Mouse (Mus musculus): ENCODE measurements around the gene Cbx5. TPM values are rescaled to one million over a fixed set of nuclear protein-coding genes. Genes with fewer than 3 reads are reported as not detected.
"Not testable (repeated sequence)": the region's sequence is repeated elsewhere in the genome, so short reads cannot be mapped to it uniquely, and the experiment has no call there.

Gene Cbx5
- polyA plus RNA-seq, 1 experiment from 2014 or later: 118 TPM

DNA sequence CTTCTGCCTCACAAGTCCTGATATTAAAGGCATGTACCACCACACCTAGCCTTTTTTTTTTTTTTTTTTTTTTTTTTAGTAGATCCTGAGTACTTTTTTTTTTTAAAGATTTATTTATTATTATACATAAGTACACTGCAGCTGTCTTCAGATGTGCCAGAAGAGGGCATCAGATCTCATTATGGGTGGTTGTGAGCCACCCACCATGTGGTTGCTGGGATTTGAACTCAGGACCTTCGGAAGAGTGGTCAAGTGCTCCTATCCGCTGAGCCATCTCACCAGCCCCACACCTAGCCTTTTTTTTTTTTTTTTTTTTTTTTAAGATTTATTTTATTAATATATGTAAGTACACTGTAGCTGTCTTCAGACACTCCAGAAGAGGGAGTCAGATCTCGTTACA is 36.3 kb upstream of the Cbx5 start:
- H3K36me3 ChIP-seq (ENCODE audit: control insufficient read depth, insufficient read depth, low read length); H3K27ac ChIP-seq (ENCODE audit: low read depth); DNase-seq (ENCODE audit: low spot score); H3K9me3 ChIP-seq (ENCODE audit: control insufficient read depth, low read length); H3K27me3 ChIP-seq (replicated peaks; ENCODE audit: control insufficient read depth, insufficient read depth, low read length); ATAC-seq (replicated peaks; ENCODE audit: low FRiP score, low TSS enrichment, low read depth); H3K9ac ChIP-seq (ENCODE audit: low read length); H3K4me2 ChIP-seq (ENCODE audit: low read length); H3K4me3 ChIP-seq (ENCODE audit: low read depth, low read length): not testable (repeated sequence)
- 90% methylated on average over 2 of the region's 3 CpGs for WGBS
- peaks cover 14% of the 10 kb centered on the region for H3K4me1 ChIP-seq (replicated peaks; ENCODE audit: control insufficient read depth, insufficient read depth, low read length)

DNA sequence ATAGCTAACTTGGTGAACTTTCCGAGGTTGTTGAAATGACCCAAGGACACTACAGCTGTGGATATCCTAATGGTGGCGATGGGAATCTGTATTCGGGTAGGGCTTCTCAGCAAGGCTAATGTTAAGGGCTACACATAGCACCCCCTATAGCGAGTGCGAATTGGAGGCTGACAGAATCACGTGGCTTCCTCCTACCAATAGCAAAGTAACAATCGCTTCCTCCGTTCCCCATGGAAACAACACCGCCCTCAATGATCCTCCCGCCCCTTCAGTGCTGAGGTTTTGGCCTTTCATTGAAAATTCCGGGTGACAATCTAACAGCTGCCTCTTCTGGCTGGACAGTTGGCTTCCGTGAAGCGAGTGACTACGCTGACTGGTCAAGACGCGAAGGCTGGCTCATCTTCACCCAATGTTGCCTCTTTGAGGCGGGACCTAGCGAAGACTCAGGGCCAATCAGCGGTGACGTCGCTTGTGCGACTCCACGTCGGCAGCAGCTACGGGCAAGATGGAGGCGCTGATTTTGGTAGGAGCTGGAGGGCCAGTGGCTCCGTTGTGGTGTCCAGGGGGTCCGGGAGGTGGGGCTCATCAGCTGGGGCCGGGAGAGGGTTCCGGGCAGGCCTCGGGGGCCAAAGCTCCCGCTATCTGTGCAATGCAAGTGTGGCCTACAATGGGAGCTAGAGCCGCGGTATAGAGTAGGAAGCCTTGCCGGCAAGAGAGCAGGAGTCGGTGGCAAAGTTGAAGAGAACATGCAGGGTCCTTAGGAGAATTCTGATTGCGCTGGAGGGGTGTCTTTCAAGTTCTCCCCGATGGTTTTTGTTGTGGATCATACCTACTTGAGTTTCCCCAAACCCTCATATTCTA is 33.0 kb upstream of the Cbx5 start, which contains the start of gene Copz1:
Gene Copz1 (plus strand): TSS at position 296 of the 861 bp plus-strand sequence.
- Histone ChIP-seq H3K27ac (ENCODE audit: low read depth) (0 out of 2 replicates have a peak within 1 kb of the TSS, but pooled peaks have one; percentile 12), H3K36me3 (ENCODE audit: control insufficient read depth, insufficient read depth, low read length) (no peaks in the 10 kb centered on the region), H3K9ac (ENCODE audit: low read length) (peak within 1 kb of the TSS; percentile 82), H3K27me3 (replicated peaks; ENCODE audit: control insufficient read depth, insufficient read depth, low read length) (no peaks in the 10 kb centered on the region), H3K4me2 (ENCODE audit: low read length) (peak within 1 kb of the TSS; percentile 82), H3K9me3 (ENCODE audit: control insufficient read depth, low read length) (no peaks in the 10 kb centered on the region), H3K4me3 (ENCODE audit: low read depth, low read length) (peak within 1 kb of the TSS; percentile 87), H3K4me1 (replicated peaks; ENCODE audit: control insufficient read depth, insufficient read depth, low read length) (peaks cover 14% of the 10 kb centered on the region)
- WGBS: under 1% methylated on average over 38 of the region's 38 CpGs
- peak; percentile 91 for DNase-seq (ENCODE audit: low spot score)
- peak; percentile 99 for ATAC-seq (replicated peaks; ENCODE audit: low FRiP score, low TSS enrichment, low read depth)

DNA sequence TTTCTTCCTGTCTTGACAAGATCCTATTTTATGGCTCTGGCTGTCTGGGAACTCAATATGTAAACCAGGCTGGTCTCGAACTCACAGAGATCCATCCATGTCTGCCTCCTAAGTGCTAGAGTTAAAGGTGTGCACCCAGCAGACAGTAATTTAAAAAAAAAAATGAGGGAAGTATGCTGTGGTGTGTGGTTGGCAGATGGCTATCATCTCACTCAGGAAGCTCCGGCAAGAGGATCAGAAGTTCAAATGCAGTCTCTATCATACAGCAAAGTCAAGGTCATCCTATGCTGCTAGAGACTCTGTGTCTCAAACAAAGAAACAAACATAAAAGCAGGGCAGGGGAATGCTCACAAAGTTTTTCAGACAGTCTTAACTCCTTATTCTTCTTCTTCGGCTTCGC is 29.3 kb upstream of the Cbx5 start:
- Histone ChIP-seq H3K4me1 (replicated peaks; ENCODE audit: control insufficient read depth, insufficient read depth, low read length) (peaks cover 5% of the 10 kb centered on the region), H3K36me3 (ENCODE audit: control insufficient read depth, insufficient read depth, low read length) (no peaks in the 10 kb centered on the region), H3K4me2 (ENCODE audit: low read length) (no peak overlapping the region), H3K27me3 (replicated peaks; ENCODE audit: control insufficient read depth, insufficient read depth, low read length) (no peaks in the 10 kb centered on the region), H3K9me3 (ENCODE audit: control insufficient read depth, low read length) (no peaks in the 10 kb centered on the region), H3K4me3 (ENCODE audit: low read depth, low read length) (no peak overlapping the region), H3K27ac (ENCODE audit: low read depth) (no peak overlapping the region), H3K9ac (ENCODE audit: low read length) (no peak overlapping the region)
- no peak for ATAC-seq (replicated peaks; ENCODE audit: low FRiP score, low TSS enrichment, low read depth)
- WGBS: 76% methylated on average over 4 of the region's 4 CpGs
- DNase-seq (ENCODE audit: low spot score): no peak

- ATAC-seq (replicated peaks; ENCODE audit: low FRiP score, low TSS enrichment, low read depth): no peak
Measured at GRCm38 (mm10) chr15:103264794-103265193, 25.2 kb upstream of the Cbx5 start.

DNA sequence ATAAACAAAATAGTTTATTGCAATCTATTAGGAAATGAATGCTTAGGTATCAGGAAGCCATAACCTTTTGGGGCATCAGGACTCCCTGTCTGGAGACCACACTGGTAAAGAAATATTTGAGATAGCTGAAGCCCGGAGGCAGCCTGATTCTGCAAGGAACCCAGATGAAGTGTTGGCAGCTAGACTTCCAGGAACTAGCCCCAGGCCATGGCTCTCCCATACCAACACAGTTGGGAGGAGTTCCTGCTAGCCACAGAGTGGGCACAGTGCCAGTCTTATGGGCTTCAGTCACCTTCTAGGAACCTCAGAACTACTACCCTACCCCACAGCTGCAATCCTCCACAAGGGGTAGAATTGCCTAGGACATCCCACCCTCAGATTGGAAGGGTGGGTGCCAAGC is 20.4 kb upstream of the Cbx5 start:
- ATAC-seq (replicated peaks; ENCODE audit: low FRiP score, low TSS enrichment, low read depth): no peak
- 67% methylated on average over 1 of the region's 1 CpGs for WGBS

More at GRCm38 (mm10) chr15:103264794-103265193, 25.2 kb upstream of the Cbx5 start:
- Histone ChIP-seq H3K4me2 (ENCODE audit: low read length) (no peak overlapping the region), H3K9ac (ENCODE audit: low read length) (no peak overlapping the region), H3K4me3 (ENCODE audit: low read depth, low read length) (no peak overlapping the region), H3K27me3 (replicated peaks; ENCODE audit: control insufficient read depth, insufficient read depth, low read length) (no peaks in the 10 kb centered on the region), H3K36me3 (ENCODE audit: control insufficient read depth, insufficient read depth, low read length) (no peaks in the 10 kb centered on the region), H3K4me1 (replicated peaks; ENCODE audit: control insufficient read depth, insufficient read depth, low read length) (no peaks in the 10 kb centered on the region), H3K27ac (ENCODE audit: low read depth) (no peak overlapping the region), H3K9me3 (ENCODE audit: control insufficient read depth, low read length) (no peaks in the 10 kb centered on the region)
- no peak for DNase-seq (ENCODE audit: low spot score)
- WGBS: 87% methylated on average over 2 of the region's 2 CpGs

DNA sequence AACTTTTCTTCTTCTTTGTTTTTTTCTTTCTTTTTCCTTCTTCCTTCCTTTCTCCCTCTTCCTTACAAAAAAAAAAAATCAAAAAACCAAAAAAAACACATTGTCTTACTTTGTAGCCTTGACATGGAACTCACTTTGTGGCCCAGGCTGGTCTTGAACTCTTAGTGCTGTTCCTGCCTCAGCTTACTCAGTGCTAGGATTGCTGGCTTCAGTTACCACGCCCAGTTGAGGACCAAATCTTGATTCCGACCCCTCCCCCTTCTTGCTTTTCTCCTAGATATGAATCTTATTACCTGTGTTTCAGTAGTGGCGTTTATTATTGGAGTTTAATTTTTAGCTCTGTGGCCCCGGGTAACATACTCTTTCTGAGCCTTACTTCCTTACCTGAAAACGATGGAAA is 19.5 kb upstream of the Cbx5 start:
- Histone ChIP-seq H3K9ac (ENCODE audit: low read length) (no peak overlapping the region), H3K9me3 (ENCODE audit: control insufficient read depth, low read length) (no peaks in the 10 kb centered on the region), H3K4me1 (replicated peaks; ENCODE audit: control insufficient read depth, insufficient read depth, low read length) (peaks cover 7% of the 10 kb centered on the region), H3K27me3 (replicated peaks; ENCODE audit: control insufficient read depth, insufficient read depth, low read length) (0 out of 2 replicates have a peak, but pooled peaks cover 3% of the 10 kb centered on the region), H3K36me3 (ENCODE audit: control insufficient read depth, insufficient read depth, low read length) (no peaks in the 10 kb centered on the region), H3K4me3 (ENCODE audit: low read depth, low read length) (no peak overlapping the region), H3K27ac (ENCODE audit: low read depth) (no peak overlapping the region), H3K4me2 (ENCODE audit: low read length) (no peak overlapping the region)
- no peak for DNase-seq (ENCODE audit: low spot score)
- no peak for ATAC-seq (replicated peaks; ENCODE audit: low FRiP score, low TSS enrichment, low read depth)
- whole genome bisulfite sequencing: 83% methylated on average over 5 of the region's 5 CpGs

More for the DNA sequence above, 20.4 kb upstream of the Cbx5 start:
- no peak for DNase-seq (ENCODE audit: low spot score)
- no peaks in the 10 kb centered on the region for H3K27me3 ChIP-seq (replicated peaks; ENCODE audit: control insufficient read depth, insufficient read depth, low read length)
- no peak overlapping the region for H3K4me2 ChIP-seq (ENCODE audit: low read length)
- H3K27ac ChIP-seq (ENCODE audit: low read depth): no peak overlapping the region
- no peak overlapping the region for H3K4me3 ChIP-seq (ENCODE audit: low read depth, low read length)
- no peaks in the 10 kb centered on the region for H3K36me3 ChIP-seq (ENCODE audit: control insufficient read depth, insufficient read depth, low read length)
- no peak overlapping the region for H3K9ac ChIP-seq (ENCODE audit: low read length)
- H3K4me1 ChIP-seq (replicated peaks; ENCODE audit: control insufficient read depth, insufficient read depth, low read length): peaks cover 2% of the 10 kb centered on the region
- H3K9me3 ChIP-seq (ENCODE audit: control insufficient read depth, low read length): no peaks in the 10 kb centered on the region

GRCm38 (mm10) chr15:103257790-103258728 is 18.4 kb upstream of the Cbx5 start, which contains the start of gene Nfe2:
TSS of gene Nfe2 (minus strand) at chr15:103258403.
- H3K9ac ChIP-seq (ENCODE audit: low read length): no peak within 1 kb of the TSS
- H3K9me3 ChIP-seq (ENCODE audit: control insufficient read depth, low read length): no peaks in the 10 kb centered on the region
- H3K27me3 ChIP-seq (replicated peaks; ENCODE audit: control insufficient read depth, insufficient read depth, low read length): 0 out of 2 replicates have a peak, but pooled peaks cover 3% of the 10 kb centered on the region
- no peak within 1 kb of the TSS for H3K4me3 ChIP-seq (ENCODE audit: low read depth, low read length)
- peak within 1 kb of the TSS; percentile 40 for H3K4me2 ChIP-seq (ENCODE audit: low read length)
- no peaks in the 10 kb centered on the region for H3K36me3 ChIP-seq (ENCODE audit: control insufficient read depth, insufficient read depth, low read length)
- DNase-seq (ENCODE audit: low spot score): peak; percentile 59
- peak; percentile 67 for ATAC-seq (replicated peaks; ENCODE audit: low FRiP score, low TSS enrichment, low read depth)
- 12% methylated on average over 15 of the region's 15 CpGs for WGBS
- H3K4me1 ChIP-seq (replicated peaks; ENCODE audit: control insufficient read depth, insufficient read depth, low read length): peaks cover 7% of the 10 kb centered on the region
- H3K27ac ChIP-seq (ENCODE audit: low read depth): no peak within 1 kb of the TSS

DNA sequence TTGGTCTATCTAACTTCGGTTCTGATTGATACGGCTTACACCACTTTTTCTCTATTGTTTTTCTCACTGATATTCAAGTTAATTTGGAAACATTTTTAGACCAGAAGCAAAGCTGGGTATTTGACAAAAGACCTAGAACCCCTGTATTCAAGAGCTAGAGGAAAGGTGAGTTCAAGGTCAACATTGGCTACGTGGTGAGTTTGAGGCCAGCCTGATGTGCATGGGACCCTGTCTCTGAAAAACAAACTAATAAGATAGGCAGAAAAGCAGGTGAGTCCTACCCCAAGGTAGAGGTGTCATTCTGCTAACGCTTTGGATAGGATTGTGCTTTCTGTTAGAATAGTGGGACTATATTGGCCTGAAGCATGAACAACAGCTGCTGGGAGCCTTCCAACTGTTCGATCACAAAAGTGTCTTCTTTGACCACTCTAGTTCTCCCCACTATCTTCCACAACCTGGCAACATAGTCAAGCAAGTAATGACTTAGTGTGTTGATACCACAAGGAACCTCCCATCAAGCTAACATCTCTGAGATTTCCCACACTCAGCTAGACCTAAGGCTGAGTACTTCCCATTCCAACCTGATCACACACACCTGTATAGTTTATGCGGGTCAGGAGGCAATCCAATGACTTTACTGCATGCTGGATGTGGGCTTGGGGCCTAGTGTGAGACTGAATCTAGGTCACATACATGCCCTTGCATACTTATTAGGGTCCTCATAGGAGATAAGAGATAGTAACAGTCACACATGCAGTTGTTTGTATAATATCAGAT is 16.8 kb upstream of the Cbx5 start:
- Histone ChIP-seq H3K27me3 (replicated peaks; ENCODE audit: control insufficient read depth, insufficient read depth, low read length) (0 out of 2 replicates have a peak, but pooled peaks cover 3% of the 10 kb centered on the region), H3K4me1 (replicated peaks; ENCODE audit: control insufficient read depth, insufficient read depth, low read length) (peaks cover 7% of the 10 kb centered on the region), H3K27ac (ENCODE audit: low read depth) (no peak overlapping the region), H3K36me3 (ENCODE audit: control insufficient read depth, insufficient read depth, low read length) (no peaks in the 10 kb centered on the region), H3K4me2 (ENCODE audit: low read length) (no peak overlapping the region), H3K9me3 (ENCODE audit: control insufficient read depth, low read length) (no peaks in the 10 kb centered on the region), H3K9ac (ENCODE audit: low read length) (no peak overlapping the region), H3K4me3 (ENCODE audit: low read depth, low read length) (no peak overlapping the region)
- DNase-seq (ENCODE audit: low spot score): no peak
- WGBS: 91% methylated on average over 6 of the region's 6 CpGs
- no peak for ATAC-seq (replicated peaks; ENCODE audit: low FRiP score, low TSS enrichment, low read depth)
